Mouse (Mus musculus): ENCODE results near the gene Sult2b1. TPM values are rescaled to one million over a fixed set of nuclear protein-coding genes. Genes with fewer than 3 reads are reported as not detected.

The Sult2b1 gene
- total RNA-seq, 1 experiment from 2014 or later, result 0.37 TPM

GRCm38 (mm10) chr7:45779081-45779641 lies 5.3 kb downstream of the Sult2b1 start:
- ATAC-seq (replicated peaks; ENCODE audit: low read depth, poor library complexity, severe bottlenecking), result peak; percentile 33

- ATAC-seq (replicated peaks; ENCODE audit: low read depth, poor library complexity, severe bottlenecking), result no peak
These were observed 9.2 kb downstream of the Sult2b1 start for GRCm38 (mm10) chr7:45775237-45775636.

GRCm38 (mm10) chr7:45771101-45771500 lies 13.4 kb downstream of the Sult2b1 start:
- peak; percentile 39; the same call in 1 of the 2 replicates for ATAC-seq (replicated peaks; ENCODE audit: low read depth, poor library complexity, severe bottlenecking)

- ATAC-seq (replicated peaks; ENCODE audit: low read depth, poor library complexity, severe bottlenecking), result no peak
These were observed 13.9 kb downstream of the Sult2b1 start for GRCm38 (mm10) chr7:45770427-45771082.

GRCm38 (mm10) chr7:45767500-45767899 lies 17.0 kb downstream of the Sult2b1 start:
- ATAC-seq (replicated peaks; ENCODE audit: low read depth, poor library complexity, severe bottlenecking), result no peak

- no peak for ATAC-seq (replicated peaks; ENCODE audit: low read depth, poor library complexity, severe bottlenecking)
These were observed 17.7 kb downstream of the Sult2b1 start for GRCm38 (mm10) chr7:45766764-45767163.

- no peak for ATAC-seq (replicated peaks; ENCODE audit: low read depth, poor library complexity, severe bottlenecking)
These were observed 18.5 kb downstream of the Sult2b1 start for GRCm38 (mm10) chr7:45765995-45766394.

GRCm38 (mm10) chr7:45760151-45760550 lies 24.3 kb downstream of the Sult2b1 start:
- ATAC-seq (replicated peaks; ENCODE audit: low read depth, poor library complexity, severe bottlenecking), result no peak

- ATAC-seq (replicated peaks; ENCODE audit: low read depth, poor library complexity, severe bottlenecking), result no peak
These were observed 25.1 kb downstream of the Sult2b1 start for GRCm38 (mm10) chr7:45759400-45759799.

GRCm38 (mm10) chr7:45755703-45756102 lies 28.8 kb downstream of the Sult2b1 start:
- ATAC-seq (replicated peaks; ENCODE audit: low read depth, poor library complexity, severe bottlenecking), result no peak

- ATAC-seq (replicated peaks; ENCODE audit: low read depth, poor library complexity, severe bottlenecking), result no peak
These were observed 34.3 kb downstream of the Sult2b1 start for GRCm38 (mm10) chr7:45750162-45750561.

- 0 out of 2 replicates have a peak, but pooled peaks have one; percentile 32 for ATAC-seq (replicated peaks; ENCODE audit: low read depth, poor library complexity, severe bottlenecking)
These were observed 35.1 kb downstream of the Sult2b1 start for GRCm38 (mm10) chr7:45749401-45749800.

- ATAC-seq (replicated peaks; ENCODE audit: low read depth, poor library complexity, severe bottlenecking), result no peak
These were observed 36.4 kb downstream of the Sult2b1 start for GRCm38 (mm10) chr7:45748110-45748509.

GRCm38 (mm10) chr7:45747450-45747849 lies 37.0 kb downstream of the Sult2b1 start:
- no peak for ATAC-seq (replicated peaks; ENCODE audit: low read depth, poor library complexity, severe bottlenecking)

- ATAC-seq (replicated peaks; ENCODE audit: low read depth, poor library complexity, severe bottlenecking), result no peak
These were observed 38.0 kb downstream of the Sult2b1 start for GRCm38 (mm10) chr7:45746518-45746917.

- ATAC-seq (replicated peaks; ENCODE audit: low read depth, poor library complexity, severe bottlenecking), result peak; percentile 47; the same call in 1 of the 2 replicates
These were observed 40.1 kb downstream of the Sult2b1 start for GRCm38 (mm10) chr7:45744387-45744786.

- ATAC-seq (replicated peaks; ENCODE audit: low read depth, poor library complexity, severe bottlenecking), result peak; percentile 33
These were observed 42.1 kb downstream of the Sult2b1 start for GRCm38 (mm10) chr7:45742338-45742737.

- peak; percentile 71 for ATAC-seq (replicated peaks; ENCODE audit: low read depth, poor library complexity, severe bottlenecking)
These were observed 42.7 kb downstream of the Sult2b1 start for GRCm38 (mm10) chr7:45741777-45742176.

GRCm38 (mm10) chr7:45741308-45741707 lies 43.2 kb downstream of the Sult2b1 start:
- peak; percentile 27 for ATAC-seq (replicated peaks; ENCODE audit: low read depth, poor library complexity, severe bottlenecking)

- no peak for ATAC-seq (replicated peaks; ENCODE audit: low read depth, poor library complexity, severe bottlenecking)
These were observed 44.6 kb downstream of the Sult2b1 start for GRCm38 (mm10) chr7:45739820-45740219.

GRCm38 (mm10) chr7:45739162-45739763 lies 45.2 kb downstream of the Sult2b1 start:
- ATAC-seq (replicated peaks; ENCODE audit: low read depth, poor library complexity, severe bottlenecking), result peak; percentile 69
